Mouse (Mus musculus): ENCODE measurements around the gene Ube2u. TPM values are rescaled to one million over a fixed set of nuclear protein-coding genes. Genes with fewer than 3 reads are reported as not detected.
"Not testable (repeated sequence)": the region's sequence is repeated elsewhere in the genome, so short reads cannot be mapped to it uniquely, and the experiment has no call there.

Ube2u gene
- polyA plus RNA-seq, 1 experiment from 2014 or later: 0.12 TPM

DNA sequence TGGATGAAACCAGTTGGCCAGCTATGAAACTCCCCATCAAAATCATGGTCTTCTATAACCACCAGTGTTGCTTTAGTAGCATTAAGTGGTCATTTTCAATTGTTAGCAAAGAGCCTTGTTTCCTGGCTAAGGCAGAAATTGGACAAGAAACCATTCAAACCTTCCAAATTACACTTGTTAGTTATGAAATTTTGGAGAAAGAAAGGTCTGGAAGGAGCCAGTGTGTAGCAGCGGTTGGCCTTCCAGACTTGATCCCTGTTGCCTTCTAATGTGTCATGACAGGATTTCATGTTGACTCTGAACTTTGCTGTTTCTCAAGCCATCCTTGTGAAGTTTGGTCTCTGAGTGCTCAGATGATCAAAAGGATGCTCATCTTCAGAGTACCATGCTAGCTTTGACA lies 17.9 kb downstream of the Ube2u start:
- no peaks in the 10 kb centered on the region for H3K4me1 ChIP-seq (replicated peaks; ENCODE audit: control insufficient read depth, insufficient read depth, low read length)
- no peaks in the 10 kb centered on the region for H3K36me3 ChIP-seq (ENCODE audit: control insufficient read depth, insufficient read depth, low read length)
- ATAC-seq (replicated peaks; ENCODE audit: low FRiP score, low TSS enrichment, low read depth) (no peak), DNase-seq (ENCODE audit: low spot score) (no peak)
- no peaks in the 10 kb centered on the region for H3K27me3 ChIP-seq (replicated peaks; ENCODE audit: control insufficient read depth, insufficient read depth, low read length)
- H3K4me2 ChIP-seq (ENCODE audit: low read length): no peak overlapping the region
- no peak overlapping the region for H3K4me3 ChIP-seq (ENCODE audit: low read depth, low read length)
- H3K9me3 ChIP-seq (ENCODE audit: control insufficient read depth, low read length): no peaks in the 10 kb centered on the region
- H3K9ac ChIP-seq (ENCODE audit: low read length): no peak overlapping the region
- WGBS: 85% methylated on average over 1 of the region's 1 CpGs
- H3K27ac ChIP-seq (ENCODE audit: low read depth): no peak overlapping the region

DNA sequence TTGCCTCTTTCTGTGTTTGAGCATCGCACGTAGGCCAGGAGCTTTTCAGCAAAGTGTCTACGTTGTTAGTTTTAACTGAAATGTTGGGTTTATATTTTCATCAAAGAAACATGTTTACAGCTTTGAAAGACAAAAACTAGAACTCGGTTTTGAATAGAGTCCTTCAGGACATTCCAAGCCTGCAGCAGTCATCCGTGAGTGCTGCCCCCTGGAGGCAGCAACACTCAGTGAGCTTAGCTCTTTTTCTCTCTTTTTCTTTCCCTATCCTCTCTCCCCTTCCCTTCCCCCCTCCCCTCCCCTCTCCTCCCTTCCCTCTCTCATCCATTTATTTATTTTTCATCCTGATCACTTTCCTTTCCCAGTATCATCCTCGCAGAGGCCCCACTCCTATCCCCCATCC lies 19.5 kb downstream of the Ube2u start:
- Histone ChIP-seq H3K9ac (ENCODE audit: low read length) (no peak overlapping the region), H3K4me2 (ENCODE audit: low read length) (no peak overlapping the region), H3K4me1 (replicated peaks; ENCODE audit: control insufficient read depth, insufficient read depth, low read length) (no peaks in the 10 kb centered on the region), H3K4me3 (ENCODE audit: low read depth, low read length) (no peak overlapping the region), H3K36me3 (ENCODE audit: control insufficient read depth, insufficient read depth, low read length) (no peaks in the 10 kb centered on the region), H3K27ac (ENCODE audit: low read depth) (no peak overlapping the region), H3K27me3 (replicated peaks; ENCODE audit: control insufficient read depth, insufficient read depth, low read length) (no peaks in the 10 kb centered on the region), H3K9me3 (ENCODE audit: control insufficient read depth, low read length) (no peaks in the 10 kb centered on the region)
- DNase-seq (ENCODE audit: low spot score) (no peak), ATAC-seq (replicated peaks; ENCODE audit: low FRiP score, low TSS enrichment, low read depth) (no peak)
- 54% methylated on average over 6 of the region's 6 CpGs for WGBS

DNA sequence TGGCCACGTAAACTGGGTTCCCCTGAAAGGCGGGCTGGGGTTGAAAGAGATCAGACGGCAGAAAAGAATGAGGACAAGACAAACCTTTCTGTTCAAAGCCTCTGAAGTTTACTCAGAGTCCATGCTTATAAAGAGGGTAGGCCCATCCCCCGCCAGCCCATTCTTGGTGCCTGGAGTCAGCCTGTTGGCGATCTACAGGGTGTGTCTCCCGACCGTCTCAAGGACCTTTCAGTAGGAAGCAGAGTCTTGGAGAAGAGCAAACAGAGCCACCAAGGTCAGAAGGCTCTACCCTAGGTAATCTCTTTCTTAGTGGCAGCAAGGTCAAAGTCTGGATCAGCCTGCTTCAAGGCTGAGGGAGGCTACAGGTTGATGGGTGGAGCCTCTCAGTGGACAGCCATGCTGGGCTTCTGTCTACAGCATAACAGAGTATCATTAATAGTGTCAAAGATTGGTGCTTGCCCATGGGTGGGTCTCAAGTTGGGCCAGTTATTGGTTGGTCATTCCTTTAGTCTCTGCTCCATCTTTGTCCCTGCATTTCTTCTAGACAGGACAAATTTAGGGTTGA lies 20.5 kb downstream of the Ube2u start:
- DNase-seq (ENCODE audit: low spot score); H3K27ac ChIP-seq (ENCODE audit: low read depth); H3K9me3 ChIP-seq (ENCODE audit: control insufficient read depth, low read length); H3K27me3 ChIP-seq (replicated peaks; ENCODE audit: control insufficient read depth, insufficient read depth, low read length); H3K4me1 ChIP-seq (replicated peaks; ENCODE audit: control insufficient read depth, insufficient read depth, low read length); H3K9ac ChIP-seq (ENCODE audit: low read length); H3K4me2 ChIP-seq (ENCODE audit: low read length); H3K4me3 ChIP-seq (ENCODE audit: low read depth, low read length); ATAC-seq (replicated peaks; ENCODE audit: low FRiP score, low TSS enrichment, low read depth); H3K36me3 ChIP-seq (ENCODE audit: control insufficient read depth, insufficient read depth, low read length): not testable (repeated sequence)
- 85% methylated on average over 7 of the region's 7 CpGs for WGBS

DNA sequence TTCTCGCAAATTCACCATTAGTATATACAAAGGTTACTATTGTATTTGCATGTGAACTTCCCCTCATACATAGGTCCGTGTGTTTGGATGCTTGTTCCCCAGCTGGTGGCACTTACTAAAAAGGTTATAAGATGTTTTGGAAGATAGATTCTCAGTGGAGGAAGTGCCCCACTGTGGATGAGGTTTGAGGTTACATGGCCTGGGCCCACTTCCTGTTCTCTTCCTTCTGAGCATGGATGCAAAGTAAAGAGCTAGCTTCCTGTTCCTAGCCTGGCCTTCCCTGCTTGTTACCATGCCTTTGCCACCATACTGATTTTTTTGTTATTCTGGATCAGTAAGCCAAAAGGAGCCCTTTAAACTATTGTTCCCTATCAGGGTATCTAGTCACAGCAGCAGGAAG lies 24.7 kb downstream of the Ube2u start:
- H3K4me3 ChIP-seq (ENCODE audit: low read depth, low read length): no peak overlapping the region

DNA sequence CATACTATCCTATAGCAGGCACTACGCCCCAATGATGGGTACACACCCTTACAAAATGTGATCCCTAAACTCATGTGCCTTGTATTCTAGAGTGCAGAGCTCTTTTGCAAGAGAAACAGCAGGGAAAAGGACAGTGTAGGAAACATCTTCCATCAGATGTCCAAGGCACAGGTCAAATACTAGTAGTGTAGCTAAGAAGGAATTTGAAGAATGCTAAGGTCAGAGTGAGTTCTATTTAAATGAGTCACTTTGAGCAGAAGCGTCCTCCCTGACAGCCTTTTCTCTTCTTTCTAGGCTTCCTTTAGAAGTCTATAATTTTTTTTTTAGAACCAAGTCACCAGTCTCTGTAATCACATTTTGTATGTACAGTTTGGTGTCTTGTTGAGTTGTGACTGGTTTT lies 39.0 kb downstream of the Ube2u start:
- ATAC-seq (replicated peaks; ENCODE audit: low FRiP score, low TSS enrichment, low read depth): no peak
- Histone ChIP-seq H3K27ac (ENCODE audit: low read depth) (no peak overlapping the region), H3K4me2 (ENCODE audit: low read length) (no peak overlapping the region), H3K27me3 (replicated peaks; ENCODE audit: control insufficient read depth, insufficient read depth, low read length) (no peaks in the 10 kb centered on the region), H3K9ac (ENCODE audit: low read length) (no peak overlapping the region), H3K4me1 (replicated peaks; ENCODE audit: control insufficient read depth, insufficient read depth, low read length) (no peaks in the 10 kb centered on the region; the same call in 1 of the 2 replicates), H3K9me3 (ENCODE audit: control insufficient read depth, low read length) (no peaks in the 10 kb centered on the region), H3K36me3 (ENCODE audit: control insufficient read depth, insufficient read depth, low read length) (no peaks in the 10 kb centered on the region), H3K4me3 (ENCODE audit: low read depth, low read length) (no peak overlapping the region)
- DNase-seq (ENCODE audit: low spot score): peak; percentile 9
- WGBS: 73% methylated on average over 2 of the region's 2 CpGs

More for the DNA sequence above, 24.7 kb downstream of the Ube2u start:
- no peaks in the 10 kb centered on the region for H3K4me1 ChIP-seq (replicated peaks; ENCODE audit: control insufficient read depth, insufficient read depth, low read length)
- no peaks in the 10 kb centered on the region for H3K36me3 ChIP-seq (ENCODE audit: control insufficient read depth, insufficient read depth, low read length)
- H3K27ac ChIP-seq (ENCODE audit: low read depth): no peak overlapping the region
- WGBS: 75% methylated on average over 2 of the region's 2 CpGs
- H3K9ac ChIP-seq (ENCODE audit: low read length): no peak overlapping the region
- H3K27me3 ChIP-seq (replicated peaks; ENCODE audit: control insufficient read depth, insufficient read depth, low read length): no peaks in the 10 kb centered on the region
- 0 out of 2 replicates have a peak, but pooled peaks cover 3% of the 10 kb centered on the region for H3K9me3 ChIP-seq (ENCODE audit: control insufficient read depth, low read length)
- DNase-seq (ENCODE audit: low spot score): no peak
- no peak for ATAC-seq (replicated peaks; ENCODE audit: low FRiP score, low TSS enrichment, low read depth)
- H3K4me2 ChIP-seq (ENCODE audit: low read length): no peak overlapping the region

DNA sequence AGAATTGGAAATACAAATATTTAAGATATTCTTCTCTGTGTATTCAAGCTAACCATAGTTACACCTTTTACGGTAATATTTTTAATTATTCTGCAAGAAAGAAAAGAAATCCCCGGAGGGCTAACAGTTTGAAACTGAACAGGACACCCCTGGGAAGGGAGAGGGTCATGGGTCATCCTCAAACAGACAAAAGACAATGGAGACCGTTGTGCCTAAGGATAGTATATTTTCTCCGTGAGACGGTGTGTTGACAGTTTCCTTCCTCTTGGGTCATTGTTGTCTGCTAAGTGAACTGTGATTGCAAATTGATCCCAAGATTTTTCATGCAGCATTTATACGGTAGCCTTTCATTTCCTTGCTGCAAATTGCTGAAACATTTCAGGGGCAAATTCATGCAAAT lies 43.9 kb downstream of the Ube2u start:
- DNase-seq (ENCODE audit: low spot score): no peak
- H3K4me1 ChIP-seq (replicated peaks; ENCODE audit: control insufficient read depth, insufficient read depth, low read length): peaks cover 17% of the 10 kb centered on the region
- no peak overlapping the region for H3K9ac ChIP-seq (ENCODE audit: low read length)
- no peaks in the 10 kb centered on the region for H3K27me3 ChIP-seq (replicated peaks; ENCODE audit: control insufficient read depth, insufficient read depth, low read length)
- H3K4me3 ChIP-seq (ENCODE audit: low read depth, low read length): no peak overlapping the region
- H3K36me3 ChIP-seq (ENCODE audit: control insufficient read depth, insufficient read depth, low read length): no peaks in the 10 kb centered on the region
- no peak overlapping the region for H3K27ac ChIP-seq (ENCODE audit: low read depth)
- ATAC-seq (replicated peaks; ENCODE audit: low FRiP score, low TSS enrichment, low read depth): no peak
- H3K9me3 ChIP-seq (ENCODE audit: control insufficient read depth, low read length): no peaks in the 10 kb centered on the region
- 22% methylated on average over 6 of the region's 6 CpGs for WGBS
- H3K4me2 ChIP-seq (ENCODE audit: low read length): no peak overlapping the region

DNA sequence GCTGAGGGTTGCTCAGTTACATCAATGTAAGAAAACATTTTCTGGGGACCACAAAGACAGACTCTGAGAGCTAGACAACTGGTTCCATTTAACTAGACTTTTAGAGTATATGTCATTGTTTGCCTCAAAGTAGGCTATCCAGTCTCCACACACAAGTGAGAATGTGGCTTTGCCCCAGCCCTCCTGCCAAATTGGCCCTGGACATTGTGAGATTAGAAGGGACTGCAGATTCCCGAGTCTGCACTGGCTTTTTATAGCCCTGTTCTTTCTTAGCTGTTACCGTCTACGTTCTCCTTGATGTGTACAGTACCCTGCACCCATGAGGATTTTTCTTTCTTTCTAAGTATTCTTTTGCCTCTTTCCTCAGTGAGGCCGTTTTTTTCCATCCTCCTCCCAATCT lies 46.1 kb downstream of the Ube2u start:
- no peaks in the 10 kb centered on the region for H3K36me3 ChIP-seq (ENCODE audit: control insufficient read depth, insufficient read depth, low read length)
- H3K27me3 ChIP-seq (replicated peaks; ENCODE audit: control insufficient read depth, insufficient read depth, low read length): no peaks in the 10 kb centered on the region
- H3K27ac ChIP-seq (ENCODE audit: low read depth): no peak overlapping the region
- no peak overlapping the region for H3K4me3 ChIP-seq (ENCODE audit: low read depth, low read length)
- WGBS: 63% methylated on average over 4 of the region's 4 CpGs
- no peak overlapping the region for H3K4me2 ChIP-seq (ENCODE audit: low read length)
- DNase-seq (ENCODE audit: low spot score): no peak
- H3K4me1 ChIP-seq (replicated peaks; ENCODE audit: control insufficient read depth, insufficient read depth, low read length): peaks cover 17% of the 10 kb centered on the region
- H3K9ac ChIP-seq (ENCODE audit: low read length): no peak overlapping the region
- no peaks in the 10 kb centered on the region for H3K9me3 ChIP-seq (ENCODE audit: control insufficient read depth, low read length)
- no peak for ATAC-seq (replicated peaks; ENCODE audit: low FRiP score, low TSS enrichment, low read depth)

DNA sequence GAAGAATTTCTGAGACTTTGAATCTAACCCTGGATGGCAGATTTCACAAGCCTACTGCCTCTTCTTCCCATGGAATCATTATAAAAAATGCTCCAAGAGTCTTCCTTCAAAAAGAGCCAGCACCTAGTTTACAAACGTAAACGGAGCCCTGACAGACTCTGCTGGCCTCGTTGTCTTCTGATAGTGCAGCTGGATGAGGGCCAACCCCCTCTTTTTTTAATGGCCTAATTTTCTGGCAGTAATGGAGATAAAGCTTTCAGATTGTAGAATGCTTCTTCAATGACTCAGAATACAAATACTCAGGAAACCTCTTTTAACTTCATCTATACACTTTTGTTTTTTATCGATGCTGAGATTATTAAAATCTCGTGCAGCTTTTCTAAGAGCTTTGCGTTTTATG lies 47.6 kb downstream of the Ube2u start:
- ATAC-seq (replicated peaks; ENCODE audit: low FRiP score, low TSS enrichment, low read depth) (no peak), DNase-seq (ENCODE audit: low spot score) (no peak)
- no peak overlapping the region for H3K4me3 ChIP-seq (ENCODE audit: low read depth, low read length)
- H3K9ac ChIP-seq (ENCODE audit: low read length): no peak overlapping the region
- peak overlapping the region; percentile 11; the same call in 1 of the 2 replicates for H3K27ac ChIP-seq (ENCODE audit: low read depth)
- H3K4me1 ChIP-seq (replicated peaks; ENCODE audit: control insufficient read depth, insufficient read depth, low read length): peaks cover 17% of the 10 kb centered on the region
- 29% methylated on average over 6 of the region's 6 CpGs for WGBS
- no peaks in the 10 kb centered on the region for H3K27me3 ChIP-seq (replicated peaks; ENCODE audit: control insufficient read depth, insufficient read depth, low read length)
- H3K9me3 ChIP-seq (ENCODE audit: control insufficient read depth, low read length): no peaks in the 10 kb centered on the region
- H3K4me2 ChIP-seq (ENCODE audit: low read length): no peak overlapping the region
- no peaks in the 10 kb centered on the region for H3K36me3 ChIP-seq (ENCODE audit: control insufficient read depth, insufficient read depth, low read length)

DNA sequence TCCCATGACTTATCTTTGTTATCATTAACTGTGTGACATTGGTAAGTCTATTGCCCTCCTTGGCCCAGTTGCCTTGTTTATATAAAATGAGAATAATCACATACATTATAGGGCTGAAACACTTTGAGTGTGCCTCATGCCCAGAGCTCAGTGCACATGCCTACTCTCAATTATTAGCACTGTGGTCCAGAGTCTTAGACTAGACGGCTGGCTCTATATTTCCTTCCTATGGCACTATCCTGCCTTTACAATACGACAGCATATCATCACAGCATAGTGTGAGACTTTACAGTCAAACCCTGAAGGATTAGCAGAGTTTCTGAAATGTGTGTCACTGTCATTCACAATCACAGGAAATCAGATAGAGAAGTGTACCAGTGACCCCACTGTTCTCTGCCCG lies 48.4 kb downstream of the Ube2u start:
- 0 out of 2 replicates have a peak, but pooled peaks have one; percentile 10 for ATAC-seq (replicated peaks; ENCODE audit: low FRiP score, low TSS enrichment, low read depth)
- 13% methylated on average over 3 of the region's 3 CpGs for WGBS
- Histone ChIP-seq H3K27ac (ENCODE audit: low read depth) (0 out of 2 replicates have a peak overlapping the region, but pooled peaks have one; percentile 25), H3K27me3 (replicated peaks; ENCODE audit: control insufficient read depth, insufficient read depth, low read length) (no peaks in the 10 kb centered on the region), H3K4me2 (ENCODE audit: low read length) (peak overlapping the region; percentile 41), H3K9ac (ENCODE audit: low read length) (no peak overlapping the region), H3K9me3 (ENCODE audit: control insufficient read depth, low read length) (no peaks in the 10 kb centered on the region), H3K4me1 (replicated peaks; ENCODE audit: control insufficient read depth, insufficient read depth, low read length) (peaks cover 17% of the 10 kb centered on the region), H3K4me3 (ENCODE audit: low read depth, low read length) (no peak overlapping the region), H3K36me3 (ENCODE audit: control insufficient read depth, insufficient read depth, low read length) (no peaks in the 10 kb centered on the region)
- DNase-seq (ENCODE audit: low spot score): no peak
